Mouse (Mus musculus) urinary bladder, adult 2 months (tissue): ENCODE data around the gene Ppp1r12b. TPM values are rescaled to one million over a fixed set of nuclear protein-coding genes. Genes with fewer than 3 reads are reported as not detected.

Experiments
- DNase-seq: peaks from one replicate; pipeline ENCODE4 v3.0.0; 2022; ENCODE audit warnings: low spot score
- polyA plus RNA-seq: library from polyadenylated mRNA; depleted of rRNA; stranded (reverse); fragments of >200 nt; gene quantifications from 2 replicates; pipeline ENCODE4 v1.2.3, GENCODE M21; 2012

Gene Ppp1r12b
- polyA plus RNA-seq, 1 experiment: 96.4 TPM

DNA sequence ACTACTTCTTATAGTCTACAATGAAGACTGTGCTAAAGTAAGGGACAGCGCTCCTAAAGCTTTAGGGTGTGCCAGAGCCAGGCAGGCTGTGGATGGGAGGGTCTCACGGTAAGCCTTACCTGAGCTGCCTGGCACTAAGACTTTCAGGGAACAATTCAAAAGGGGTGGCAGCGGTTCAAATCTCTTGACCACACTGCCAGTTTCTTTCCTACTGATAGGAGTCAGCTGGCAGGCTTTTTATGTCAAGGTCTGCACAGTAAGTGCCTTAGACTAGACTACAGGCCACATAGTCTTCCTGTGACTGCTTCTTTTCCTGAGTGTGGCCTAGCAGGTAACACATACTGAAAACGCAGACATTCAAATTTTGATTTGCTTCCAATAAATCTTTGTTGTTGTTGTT is 192.5 kb downstream of the Ppp1r12b start:
- no peak for DNase-seq

GRCm38 (mm10) chr1:134761534-134761933 is 194.2 kb downstream of the Ppp1r12b start:
- DNase-seq: no peak

DNA sequence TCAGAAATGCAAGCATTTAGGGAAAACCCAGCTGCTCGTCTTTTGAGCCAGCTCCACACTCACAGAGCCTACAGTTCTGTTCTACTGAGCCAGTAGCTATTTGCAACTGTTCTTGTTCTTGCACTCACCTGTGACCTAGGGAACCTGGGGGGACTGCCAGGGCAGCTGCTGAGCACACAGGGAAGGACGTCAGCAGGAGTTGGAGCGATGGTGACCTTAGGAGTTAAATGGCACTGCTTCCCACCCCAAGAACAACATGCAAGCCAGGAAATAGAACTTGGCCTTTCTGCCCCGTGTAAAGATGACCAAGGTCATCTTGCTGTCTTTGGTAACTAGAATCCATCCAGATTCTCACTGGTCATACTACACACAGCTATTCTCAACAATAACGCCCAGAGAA is 195.1 kb downstream of the Ppp1r12b start:
- no peak for DNase-seq

DNA sequence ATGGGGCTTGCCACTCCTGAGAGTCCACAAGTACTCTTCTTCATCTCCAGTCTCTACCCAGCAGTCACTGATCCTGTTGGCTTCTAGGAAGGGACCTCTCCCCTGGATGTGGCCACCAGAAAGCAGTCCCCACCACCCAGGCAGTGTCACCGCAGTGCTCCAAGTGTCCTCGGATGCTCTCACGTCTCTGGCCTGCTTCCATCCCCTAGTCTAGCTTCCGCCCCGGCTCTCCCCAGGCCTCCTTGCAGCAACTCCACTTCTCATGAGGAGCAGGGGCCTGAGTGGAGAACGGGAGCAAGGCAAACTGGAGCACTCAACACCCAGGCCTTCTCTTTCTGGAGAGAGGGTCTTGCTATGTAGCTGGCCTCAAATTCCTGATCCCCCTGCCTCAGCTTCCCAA is 196.6 kb downstream of the Ppp1r12b start:
- DNase-seq: no peak

DNA sequence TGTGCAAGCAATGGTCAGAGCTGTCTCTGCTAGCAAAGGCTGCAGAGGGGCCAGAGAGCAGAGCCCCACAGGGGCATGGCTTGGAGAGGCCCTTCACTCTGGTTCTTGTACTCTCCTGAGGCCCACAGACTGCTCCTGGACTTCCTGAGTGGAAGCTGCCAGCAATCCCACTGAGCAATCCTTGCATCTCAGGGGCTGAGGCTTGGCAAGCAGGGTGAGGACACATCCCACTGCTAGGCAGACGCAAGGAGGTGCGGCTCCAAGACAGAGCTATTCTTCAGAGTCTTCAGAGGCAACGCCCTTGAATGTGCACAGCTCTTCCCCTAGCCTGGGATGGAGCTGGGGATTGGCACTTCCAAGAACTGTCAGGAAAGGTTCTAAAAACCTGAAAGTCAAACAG is 198.5 kb downstream of the Ppp1r12b start:
- DNase-seq: no peak

DNA sequence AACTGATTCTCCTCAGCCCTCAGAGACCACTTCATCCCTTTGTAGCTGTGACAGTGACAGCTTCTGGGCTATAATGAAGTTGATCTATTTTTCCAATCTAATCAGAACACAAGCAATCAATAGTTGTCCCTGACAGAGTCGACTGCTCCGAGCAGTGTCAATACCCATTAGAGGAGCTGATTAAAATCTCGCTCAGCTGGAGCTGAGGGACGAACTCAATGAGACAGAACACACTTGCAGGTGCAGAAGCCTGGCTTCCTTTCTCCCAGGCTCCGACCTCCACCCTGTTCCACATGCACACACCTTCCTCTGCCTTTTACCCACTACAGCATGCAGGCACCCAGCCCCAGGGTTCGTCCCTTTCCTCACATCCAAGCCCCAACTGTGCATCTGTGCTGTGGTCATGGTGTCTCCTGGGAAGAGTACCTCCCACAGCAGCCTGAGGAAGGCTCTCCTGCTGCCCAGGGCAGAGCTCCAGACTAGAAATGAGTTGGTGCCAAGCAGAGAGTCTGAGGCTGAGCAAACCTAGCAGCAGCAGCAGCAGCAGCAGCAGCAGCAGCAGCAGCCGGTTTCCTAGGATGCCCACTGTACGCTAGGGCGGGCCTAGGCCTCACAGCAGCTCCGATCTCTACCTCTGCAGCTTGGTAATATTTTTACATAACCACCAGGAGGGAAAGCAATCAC is 199.4 kb downstream of the Ppp1r12b start:
- no peak for DNase-seq

GRCm38 (mm10) chr1:134755548-134756189 is 200.1 kb downstream of the Ppp1r12b start:
- no peak for DNase-seq

- DNase-seq: no peak
These were observed 200.9 kb downstream of the Ppp1r12b start for GRCm38 (mm10) chr1:134754818-134755217.

- DNase-seq: no peak
These were observed 201.8 kb downstream of the Ppp1r12b start for GRCm38 (mm10) chr1:134753751-134754630.

GRCm38 (mm10) chr1:134752447-134752846 is 203.3 kb downstream of the Ppp1r12b start:
- DNase-seq: no peak

DNA sequence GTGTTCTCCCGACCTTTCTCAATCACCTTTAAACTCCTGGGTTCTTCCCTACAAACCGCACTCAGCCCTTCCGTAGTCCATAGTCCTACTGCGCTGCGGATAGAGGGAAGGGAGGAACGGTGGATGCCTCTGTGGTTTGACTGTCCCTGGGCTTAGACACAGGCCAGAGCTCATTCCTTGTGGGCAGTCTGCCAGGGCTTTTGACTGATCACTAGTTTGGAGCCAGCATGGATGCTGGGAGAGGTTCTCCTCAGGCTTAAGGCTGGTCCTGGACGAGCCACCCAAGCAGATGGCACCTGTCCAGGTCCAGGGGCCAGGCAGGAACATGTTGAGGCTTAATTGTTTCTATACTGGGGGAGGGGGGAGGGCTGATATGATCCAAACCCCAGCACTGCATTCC is 205.9 kb downstream of the Ppp1r12b start:
- no peak for DNase-seq

GRCm38 (mm10) chr1:134747236-134748174 is 208.2 kb downstream of the Ppp1r12b start:
- no peak for DNase-seq

GRCm38 (mm10) chr1:134745648-134746047 is 210.1 kb downstream of the Ppp1r12b start:
- no peak for DNase-seq

GRCm38 (mm10) chr1:134741946-134742661 is 213.6 kb downstream of the Ppp1r12b start:
- no peak for DNase-seq

GRCm38 (mm10) chr1:134741433-134741832 is 214.3 kb downstream of the Ppp1r12b start:
- no peak for DNase-seq

DNA sequence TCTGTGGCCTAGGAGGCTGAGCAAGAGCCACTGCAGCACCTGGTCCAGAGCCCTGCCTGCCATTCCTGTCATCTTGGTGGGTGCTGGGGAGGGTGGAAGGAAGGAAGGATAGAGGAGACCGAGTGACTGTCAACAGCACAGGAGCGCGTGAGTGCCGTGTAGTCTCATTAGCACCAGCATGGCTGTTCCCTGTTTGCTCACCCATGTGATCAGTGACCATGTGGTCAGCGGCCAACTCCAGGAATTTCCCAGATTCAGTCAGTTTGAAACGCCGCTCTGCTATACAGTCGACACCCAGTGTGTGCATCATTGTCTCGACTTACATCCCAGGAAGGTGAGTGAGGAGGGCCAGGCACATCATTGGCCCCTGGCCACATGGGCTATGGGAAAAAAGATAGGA is 218.3 kb downstream of the Ppp1r12b start:
- no peak for DNase-seq

- no peak for DNase-seq
These were observed 222.1 kb downstream of the Ppp1r12b start for GRCm38 (mm10) chr1:134733659-134734058.

DNA sequence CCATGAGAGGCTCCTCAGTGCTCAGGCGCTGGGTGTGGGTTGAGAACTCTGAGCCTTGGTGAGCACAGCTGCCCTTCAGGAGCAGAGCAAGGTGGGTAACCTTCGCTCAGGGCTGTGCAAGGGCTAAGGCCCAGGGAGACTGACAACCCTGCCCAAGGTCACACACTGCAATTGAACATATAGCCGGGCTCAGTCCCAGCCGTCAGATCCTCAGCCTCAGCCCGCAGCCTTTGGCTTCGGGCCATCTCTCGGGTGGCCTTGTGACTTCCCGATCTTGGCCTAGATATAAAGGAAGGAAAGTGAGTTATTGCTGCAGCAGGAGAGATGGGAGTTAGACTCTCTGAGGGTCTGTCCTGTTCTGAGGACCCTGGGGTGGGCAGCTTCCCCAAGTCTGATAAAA is 228.5 kb downstream of the Ppp1r12b start:
- DNase-seq: no peak

- no peak for DNase-seq
These were observed 229.3 kb downstream of the Ppp1r12b start for GRCm38 (mm10) chr1:134726480-134726879.

DNA sequence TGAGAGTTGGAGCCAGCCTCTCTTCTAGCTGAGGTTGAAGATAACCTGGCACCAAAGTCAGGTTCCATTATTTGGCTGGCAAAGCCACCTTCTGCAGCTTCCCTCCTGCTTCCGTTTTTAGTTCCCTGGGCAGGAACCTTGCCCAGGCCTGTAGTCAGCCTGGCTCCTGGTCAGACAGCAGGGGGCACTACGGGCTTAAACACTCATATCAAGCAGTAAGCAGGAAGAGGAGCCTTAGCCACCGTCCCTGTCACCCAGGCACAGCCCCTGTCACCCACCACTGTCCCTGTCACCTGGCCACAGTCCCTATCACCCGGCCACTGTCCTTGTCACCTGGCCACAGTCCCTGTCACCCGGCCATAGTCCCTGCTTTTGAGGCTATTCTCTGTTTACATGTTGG is 230.5 kb downstream of the Ppp1r12b start:
- no peak for DNase-seq

DNA sequence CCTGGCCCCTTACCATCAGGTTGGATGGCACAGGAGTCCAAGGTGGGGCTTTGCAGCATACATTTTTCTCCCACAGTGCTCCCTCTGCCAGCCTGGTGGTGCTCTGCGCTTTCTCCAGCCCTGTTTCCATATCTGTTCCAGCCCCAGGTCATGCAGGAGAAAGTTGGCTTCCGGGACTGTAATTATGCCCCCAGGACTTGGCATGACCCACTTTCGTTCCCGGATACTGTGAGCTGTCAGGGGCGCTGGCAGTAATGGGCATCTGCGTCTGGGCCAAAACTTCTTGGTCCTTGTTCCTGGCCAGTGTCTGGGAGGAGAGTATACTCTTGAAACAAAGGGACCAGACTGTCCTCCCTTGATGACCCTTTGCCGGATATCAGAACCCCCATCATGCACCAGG is 232.9 kb downstream of the Ppp1r12b start:
- no peak for DNase-seq
